Mouse (Mus musculus) olfactory bulb, adult 2 months (tissue): ENCODE data around the gene Igf2bp3.

Experiments
- CTCF ChIP-seq: fragments of 200-500 bp; IDR thresholded peaks from 2 replicates; pipeline ENCODE4 v1.5.1; 2012; ENCODE audit warnings: low read depth, mild to moderate bottlenecking, low read length, moderate library complexity; ENCODE audit not compliant: insufficient read depth
- POLR2A ChIP-seq: fragments of 200-500 bp; IDR thresholded peaks from 2 replicates; pipeline ENCODE4 v1.6.1; 2012; ENCODE audit warnings: mild to moderate bottlenecking, low read depth, low read length, moderate library complexity; ENCODE audit not compliant: insufficient read depth

DNA sequence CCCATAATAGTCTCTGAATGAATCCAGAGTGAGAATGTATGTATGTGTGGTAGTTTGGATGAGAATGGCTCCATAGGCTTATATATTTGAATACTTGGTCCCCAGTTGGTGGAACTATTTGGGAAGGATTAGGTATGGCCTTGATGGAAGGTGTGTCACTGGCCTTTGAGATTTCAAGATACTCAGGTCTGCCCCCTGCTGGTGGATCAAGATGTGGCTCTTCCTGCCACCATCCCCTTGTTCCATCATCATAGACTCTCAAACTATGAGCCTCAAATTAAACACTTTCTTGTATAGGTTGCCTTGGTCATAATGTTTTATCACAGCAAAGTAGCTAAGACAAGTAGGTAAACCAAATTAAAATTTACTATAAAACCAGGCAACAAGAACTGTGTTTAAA is 25.4 kb downstream of the Igf2bp3 start:
- TF ChIP-seq CTCF (no peak), POLR2A (no peak)
